ENCODE assay signal across 8 mouse cellular contexts in the genomic region with DNA sequence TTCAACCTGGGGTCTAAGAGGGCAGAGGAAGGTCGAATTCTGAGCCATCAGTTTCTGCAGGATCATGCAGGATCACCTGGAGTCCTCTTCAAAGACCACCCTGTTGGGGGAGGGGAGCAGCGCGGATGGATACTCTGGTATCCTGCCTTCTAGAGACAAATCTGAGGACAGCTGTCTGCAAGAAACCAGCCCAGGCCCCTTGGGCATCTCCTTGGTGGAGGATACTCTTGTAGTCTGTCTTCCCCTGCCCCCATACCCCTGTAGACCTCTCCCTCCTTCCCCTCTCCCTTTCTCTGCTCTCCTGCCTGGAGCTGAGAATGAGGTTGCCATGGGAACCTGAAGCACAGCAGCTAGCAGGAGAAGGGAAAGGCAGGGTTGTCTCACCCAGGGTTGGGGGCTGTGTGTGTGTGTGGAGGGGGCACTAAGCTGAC. TPM values are rescaled to one million over a fixed set of nuclear protein-coding genes. Genes with fewer than 3 reads are reported as not detected.
DNase-seq lines count a peak whose midpoint lies in the region; ATAC-seq lines count a peak whose summit lies in the region.

No protein-coding gene starts in this region.

- H3K9me3 ChIP-seq in liver, embryonic 15.5 days (replicated peaks): no peaks in the 10 kb centered on the region

- no peak overlapping the region for H3K4me3 ChIP-seq in liver, embryonic 15.5 days (replicated peaks)

- peaks cover 94% of the 10 kb centered on the region for H3K4me1 ChIP-seq in liver, embryonic 15.5 days (replicated peaks)

- H3K4me2 ChIP-seq in liver, embryonic 15.5 days: no peak overlapping the region

- DNase-seq in cerebellum, postnatal 10 days: peak; percentile 58 to 63
- DNase-seq in cerebellum, adult 9-11 months: no peak
- DNase-seq in right cerebral cortex, postnatal 10 days (ENCODE audit: low spot score in 2 of 2): peak; percentile 78 to 86
- no peak for DNase-seq in right cerebral cortex, postnatal 25 days
- peak; percentile 66 for DNase-seq in yolk sac, embryonic 10.5 days (ENCODE audit: low spot score)
- DNase-seq in gastrocnemius, postnatal 14 days: no peak
- no peak for DNase-seq in heart, postnatal 4 days

- ATAC-seq in liver, embryonic 15.5 days (ENCODE audit: insufficient read depth): no peak

- peak overlapping the region; percentile 33; the same call in 1 of the 2 replicates for H3K27ac ChIP-seq in liver, embryonic 15.5 days (replicated peaks)

- H3K36me3 ChIP-seq in liver, embryonic 15.5 days (replicated peaks): peaks cover 8% of the 10 kb centered on the region

- 53% methylated on average over 3 of the region's 3 CpGs for WGBS in liver, embryonic 15.5 days (ENCODE audit: insufficient replicate concordance)

- intact Hi-C loops in gastrocnemius, postnatal 14 days (cut with DNase I; ENCODE audit: low total_unique reads): no loop called here

- no peak overlapping the region for H3K9ac ChIP-seq in liver, embryonic 15.5 days

- H3K27me3 ChIP-seq in liver, embryonic 15.5 days: no peaks in the 10 kb centered on the region

RNA-seq across cellular contexts. Expression of a gene that starts 13.7 kb away (rescaled TPM):
- polyA plus RNA-seq in liver, embryonic 15.5 days (2015; fragmentation: Nextera tagmentation; extraction: Ambion mirVana): 31.4 and 36.7 TPM in 2 replicates
- total RNA-seq in gastrocnemius, postnatal 14 days (2021): 10 to 100 TPM; 29.9 to 39.5 TPM
- 10 to 100 TPM; 73.3 to 74.4 TPM for total RNA-seq in heart, postnatal 4 days (2021)

RNA-seq across cellular contexts. Expression of a gene that starts 28.1 kb away (rescaled TPM):
- 0.30 and 0.39 TPM in 2 replicates for polyA plus RNA-seq in liver, embryonic 15.5 days (2015; fragmentation: Nextera tagmentation; extraction: Ambion mirVana)
- 1 to 10 TPM in 1 of 2 experiments, under 1 TPM in 1; 0.84 to 1.5 TPM for total RNA-seq in gastrocnemius, postnatal 14 days (2021)
- under 1 TPM; 0.77 to 0.79 TPM for total RNA-seq in heart, postnatal 4 days (2021)

RNA-seq across cellular contexts. Expression of a gene that starts 30.3 kb away (rescaled TPM):
- 185 and 242 TPM in 2 replicates for polyA plus RNA-seq in liver, embryonic 15.5 days (2015; fragmentation: Nextera tagmentation; extraction: Ambion mirVana)
- 100 to 1,000 TPM; 607 to 676 TPM for total RNA-seq in gastrocnemius, postnatal 14 days (2021)
- 100 to 1,000 TPM; 738 to 764 TPM for total RNA-seq in heart, postnatal 4 days (2021)

RNA-seq across cellular contexts. Expression of a gene that starts 36.8 kb away (rescaled TPM):
- polyA plus RNA-seq in liver, embryonic 15.5 days (2015; fragmentation: Nextera tagmentation; extraction: Ambion mirVana): not detected in 2 replicates
- total RNA-seq in gastrocnemius, postnatal 14 days (2021): not detected
- under 1 TPM in 1 of 2 experiments, not detected in 1; 0.45 TPM for total RNA-seq in heart, postnatal 4 days (2021)

RNA-seq across cellular contexts. Expression of a gene that starts 46.1 kb away (rescaled TPM):
- 5.4 and 5.8 TPM in 2 replicates for polyA plus RNA-seq in liver, embryonic 15.5 days (2015; fragmentation: Nextera tagmentation; extraction: Ambion mirVana)
- total RNA-seq in gastrocnemius, postnatal 14 days (2021): 1 to 10 TPM; 6.0 to 6.7 TPM
- 10 to 100 TPM; 10.8 to 11.7 TPM for total RNA-seq in heart, postnatal 4 days (2021)

Comparison
In these comparisons a context has a peak if more than half of its experiments do, and no peak if none do; other contexts are left out.
1. DNase-seq: peak in cerebellum, postnatal 10 days (2 of 2), right cerebral cortex, postnatal 10 days (2 of 2) and yolk sac, embryonic 10.5 days (single experiment); none in cerebellum, adult 9-11 months (single experiment), right cerebral cortex, postnatal 25 days (single experiment), gastrocnemius, postnatal 14 days (single experiment) and heart, postnatal 4 days (single experiment).